Mouse (Mus musculus) right cerebral cortex, adult 2 months (tissue): ENCODE measurements at regions not wholly inside any gene's neighbourhood (a gene's known extent, or its start where the extent isn't known, plus 50 kb on each side); places are given as distances from the start of the nearest gene placed in this dataset.

Experiments used
- DNase-seq, 2 experiments: peaks; one replicate each; pipeline ENCODE4 v3.0.0; 2021 to 2022; ENCODE audit warnings: low spot score in 2 of 2

- peak; percentile 75 to 77 for DNase-seq
Observed at GRCm38 (mm10) chr6:49637654-49638053, 184.9 kb upstream of the Npy start.

GRCm38 (mm10) chr6:49641256-49641655, 181.3 kb upstream of the Npy start:
- DNase-seq: peak; percentile 27 to 31

GRCm38 (mm10) chr6:49654541-49655130, 167.9 kb upstream of the Npy start:
- no peak for DNase-seq

GRCm38 (mm10) chr6:49655241-49655640, 167.3 kb upstream of the Npy start:
- no peak for DNase-seq

GRCm38 (mm10) chr6:49656359-49657280, 165.9 kb upstream of the Npy start:
- peak; percentile 37 to 39 for DNase-seq

- DNase-seq: no peak
Observed at GRCm38 (mm10) chr6:49657988-49658387, 164.5 kb upstream of the Npy start.

- no peak for DNase-seq
Observed at GRCm38 (mm10) chr6:49670991-49671390, 151.5 kb upstream of the Npy start.

- DNase-seq: peak in 1 of 2 experiments; percentile 33
Observed at GRCm38 (mm10) chr6:49671912-49672311, 150.6 kb upstream of the Npy start.

- no peak for DNase-seq
Observed at GRCm38 (mm10) chr6:49686776-49687175, 135.7 kb upstream of the Npy start.

GRCm38 (mm10) chr6:49692032-49692539, 130.4 kb upstream of the Npy start:
- DNase-seq: no peak

- peak in 1 of 2 experiments; percentile 8 for DNase-seq
Observed at GRCm38 (mm10) chr6:49694851-49695250, 127.7 kb upstream of the Npy start.

GRCm38 (mm10) chr6:49696990-49697389, 125.5 kb upstream of the Npy start:
- peak; percentile 32 to 43 for DNase-seq

GRCm38 (mm10) chr6:49701453-49701852, 121.1 kb upstream of the Npy start:
- no peak for DNase-seq

- no peak for DNase-seq
Observed at GRCm38 (mm10) chr6:49712980-49713379, 109.5 kb upstream of the Npy start.

- peak; percentile 47 to 55 for DNase-seq
Observed at GRCm38 (mm10) chr6:49716520-49716919, 106.0 kb upstream of the Npy start.

GRCm38 (mm10) chr6:49716945-49717344, 105.6 kb upstream of the Npy start:
- DNase-seq: no peak

- DNase-seq: no peak
Observed at GRCm38 (mm10) chr6:49733191-49733590, 89.3 kb upstream of the Npy start.

- no peak for DNase-seq
Observed at GRCm38 (mm10) chr6:49743157-49743556, 79.4 kb upstream of the Npy start.

GRCm38 (mm10) chr6:49745301-49745700, 77.2 kb upstream of the Npy start:
- DNase-seq: no peak

- no peak for DNase-seq
Observed at GRCm38 (mm10) chr6:49750544-49750943, 72.0 kb upstream of the Npy start.

GRCm38 (mm10) chr6:49759614-49760013, 62.9 kb upstream of the Npy start:
- no peak for DNase-seq

GRCm38 (mm10) chr6:49764746-49765145, 57.8 kb upstream of the Npy start:
- DNase-seq: no peak
